Mouse (Mus musculus): ENCODE data around the gene Limch1.

DNA sequence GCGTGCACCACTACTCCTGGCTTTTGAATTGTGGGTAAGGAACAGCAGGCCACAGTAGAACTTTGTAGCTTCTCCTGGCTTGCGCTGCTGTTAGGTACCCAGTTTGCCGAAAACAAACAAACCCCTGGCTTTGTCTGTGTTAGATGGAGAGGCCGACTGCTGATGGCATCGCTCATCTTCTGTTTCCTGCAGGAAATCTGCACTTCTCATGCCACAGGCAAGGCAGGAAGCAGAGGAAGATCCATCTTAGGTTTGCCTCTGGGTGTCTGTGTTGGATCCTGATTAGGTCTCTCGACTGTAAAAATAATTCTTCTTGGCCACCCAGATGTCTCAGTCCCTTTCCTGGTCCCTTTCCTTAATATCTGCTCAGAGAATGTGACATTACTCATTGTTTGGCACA is 51.7 kb downstream of the Limch1 start:
- TF ChIP-seq CTCF (IDR thresholded peaks at IDR 0.05; ENCODE audit: borderline replicate concordance, control insufficient read depth, extremely low read depth, insufficient read depth, low read length, poor library complexity) = no peak
- no peak for TF ChIP-seq POLR2A (IDR thresholded peaks at IDR 0.05; ENCODE audit: control insufficient read depth, extremely low read depth, insufficient read depth, low read length, poor library complexity)

Measured in thymus, adult 2 months (tissue).